Mouse (Mus musculus): ENCODE measurements around the gene Paxbp1. TPM values are rescaled to one million over a fixed set of nuclear protein-coding genes. Genes with fewer than 3 reads are reported as not detected.

Paxbp1 gene
- polyA plus RNA-seq, 1 experiment from 2014 or later, result 54.4 TPM

DNA sequence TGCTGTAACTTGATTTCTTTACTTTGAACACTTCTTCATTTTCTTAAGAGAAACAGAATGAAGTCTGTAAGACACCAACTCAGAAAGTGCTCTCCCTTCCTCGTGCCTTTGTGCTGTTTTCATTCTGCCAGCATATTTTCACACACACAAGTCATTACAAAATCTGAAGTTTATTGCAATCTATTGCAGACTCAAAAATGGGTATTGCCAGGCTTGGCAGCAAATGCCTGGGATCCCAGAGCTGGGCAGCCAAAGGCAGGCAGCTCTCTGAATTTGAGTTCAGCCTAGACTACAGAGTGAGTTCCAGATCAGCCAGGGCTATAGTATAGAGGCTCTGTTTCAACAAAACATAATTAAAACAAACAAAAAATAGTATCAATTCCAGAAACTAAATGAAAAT, 1.7 kb downstream of the Paxbp1 start:
- Histone ChIP-seq H3K27ac (no peak overlapping the region), H3K4me1 (replicated peaks) (peaks cover 19% of the 10 kb centered on the region), H3K9me3 (no peaks in the 10 kb centered on the region), H3K4me3 (peak overlapping the region; percentile 99), H3K36me3 (peaks cover 43% of the 10 kb centered on the region), H3K27me3 (ENCODE audit: insufficient read depth, poor library complexity, severe bottlenecking) (no peaks in the 10 kb centered on the region; the same call in 1 of the 2 replicates)
- WGBS, result 75% methylated on average over 1 of the region's 1 CpGs
- DNase-seq (ENCODE audit: low spot score), result no peak

GRCm38 (mm10) chr16:91035866-91036265, 8.5 kb downstream of the Paxbp1 start:
- H3K4me3 ChIP-seq, result no peak overlapping the region
- no peaks in the 10 kb centered on the region for H3K9me3 ChIP-seq
- H3K27ac ChIP-seq, result no peak overlapping the region
- WGBS, result 93% methylated on average over 10 of the region's 10 CpGs
- DNase-seq (ENCODE audit: low spot score), result no peak
- peaks cover 98% of the 10 kb centered on the region for H3K36me3 ChIP-seq
- H3K27me3 ChIP-seq (ENCODE audit: insufficient read depth, poor library complexity, severe bottlenecking), result no peaks in the 10 kb centered on the region
- H3K4me1 ChIP-seq (replicated peaks), result no peaks in the 10 kb centered on the region

DNA sequence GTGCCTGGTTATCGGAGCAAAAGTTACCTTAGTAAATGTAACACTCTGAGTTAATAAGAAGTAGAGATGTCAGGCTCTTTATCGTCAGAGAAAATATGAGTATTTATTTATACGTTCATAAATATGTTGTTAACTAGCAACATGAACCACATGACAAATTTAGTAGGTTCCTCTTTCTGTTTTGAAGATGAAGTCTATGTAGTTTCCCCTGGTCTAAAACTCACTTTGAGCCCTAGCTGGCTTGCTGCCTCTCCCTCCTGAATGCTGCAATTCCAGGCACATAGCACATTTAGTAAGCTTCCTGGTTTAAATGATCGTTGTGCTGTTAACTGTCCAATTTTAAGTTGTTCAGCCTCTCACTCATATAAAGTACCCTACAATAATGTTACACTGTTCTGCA, 13.6 kb downstream of the Paxbp1 start:
- Histone ChIP-seq H3K27ac (no peak overlapping the region), H3K4me1 (replicated peaks) (no peaks in the 10 kb centered on the region), H3K4me3 (no peak overlapping the region), H3K27me3 (ENCODE audit: insufficient read depth, poor library complexity, severe bottlenecking) (no peaks in the 10 kb centered on the region), H3K36me3 (peaks cover 94% of the 10 kb centered on the region), H3K9me3 (no peaks in the 10 kb centered on the region)
- DNase-seq (ENCODE audit: low spot score), result no peak
- WGBS, result 97% methylated on average over 4 of the region's 4 CpGs

DNA sequence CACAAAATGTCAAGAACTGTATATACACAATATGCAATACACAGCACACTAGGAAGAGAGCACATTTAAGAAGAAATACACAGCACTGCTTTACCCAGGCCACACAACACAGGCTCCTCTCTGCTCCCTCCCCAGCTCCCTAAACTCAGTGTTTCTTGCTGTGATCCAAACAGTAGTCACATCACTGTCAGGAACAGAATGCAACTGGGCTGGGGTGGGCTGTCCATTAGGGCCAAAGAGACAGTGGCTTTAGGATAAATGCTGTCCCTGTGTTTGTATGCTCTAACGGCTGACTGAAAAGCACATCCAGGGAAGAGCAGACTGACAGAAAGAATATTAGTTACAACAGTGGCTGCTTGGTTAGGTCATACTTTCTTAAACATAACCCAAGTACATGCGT, 14.4 kb downstream of the Paxbp1 start:
- no peaks in the 10 kb centered on the region for H3K27me3 ChIP-seq (ENCODE audit: insufficient read depth, poor library complexity, severe bottlenecking)
- H3K4me3 ChIP-seq, result no peak overlapping the region
- DNase-seq (ENCODE audit: low spot score), result no peak
- WGBS, result 89% methylated on average over 2 of the region's 2 CpGs
- H3K9me3 ChIP-seq, result no peaks in the 10 kb centered on the region
- no peak overlapping the region for H3K27ac ChIP-seq
- H3K4me1 ChIP-seq (replicated peaks), result no peaks in the 10 kb centered on the region
- H3K36me3 ChIP-seq, result peaks cover 96% of the 10 kb centered on the region

GRCm38 (mm10) chr16:91029161-91029743, 15.1 kb downstream of the Paxbp1 start:
- Histone ChIP-seq H3K36me3 (peaks cover 96% of the 10 kb centered on the region), H3K9me3 (no peaks in the 10 kb centered on the region), H3K4me3 (no peak overlapping the region), H3K27me3 (ENCODE audit: insufficient read depth, poor library complexity, severe bottlenecking) (no peaks in the 10 kb centered on the region), H3K4me1 (replicated peaks) (no peaks in the 10 kb centered on the region), H3K27ac (no peak overlapping the region)
- no peak for DNase-seq (ENCODE audit: low spot score)
- 94% methylated on average over 8 of the region's 8 CpGs for WGBS

GRCm38 (mm10) chr16:91026290-91026689, 18.1 kb downstream of the Paxbp1 start:
- no peak overlapping the region for H3K27ac ChIP-seq
- DNase-seq (ENCODE audit: low spot score), result no peak
- H3K4me1 ChIP-seq (replicated peaks), result no peaks in the 10 kb centered on the region
- WGBS, result 90% methylated on average over 4 of the region's 4 CpGs
- H3K9me3 ChIP-seq, result peaks cover 4% of the 10 kb centered on the region; the same call in 1 of the 2 replicates
- no peak overlapping the region for H3K4me3 ChIP-seq
- no peaks in the 10 kb centered on the region for H3K27me3 ChIP-seq (ENCODE audit: insufficient read depth, poor library complexity, severe bottlenecking)
- H3K36me3 ChIP-seq, result peaks cover 96% of the 10 kb centered on the region

DNA sequence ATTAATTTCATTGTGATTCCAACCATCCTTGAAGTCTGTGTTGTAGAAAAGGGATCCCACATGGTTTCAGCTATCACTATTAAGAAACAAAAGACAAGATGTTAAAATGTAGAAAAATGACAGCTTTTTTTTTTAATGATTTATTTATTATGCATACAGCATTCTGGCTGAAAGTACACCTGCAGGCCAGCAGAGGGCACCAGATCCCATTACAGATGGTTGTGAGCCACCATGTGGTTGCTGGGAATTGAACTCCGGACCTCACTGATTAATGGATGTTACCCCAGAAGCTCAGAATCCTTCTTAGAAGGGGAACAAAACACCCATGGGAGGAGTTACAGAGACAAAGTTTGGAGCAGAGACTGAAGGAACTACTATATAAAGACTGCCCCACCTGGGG, 21.0 kb downstream of the Paxbp1 start:
- 91% methylated on average over 1 of the region's 1 CpGs for WGBS
- Histone ChIP-seq H3K27ac (no peak overlapping the region), H3K9me3 (peaks cover 4% of the 10 kb centered on the region; the same call in 1 of the 2 replicates), H3K36me3 (peaks cover 99% of the 10 kb centered on the region), H3K4me1 (replicated peaks) (no peaks in the 10 kb centered on the region), H3K27me3 (ENCODE audit: insufficient read depth, poor library complexity, severe bottlenecking) (no peaks in the 10 kb centered on the region), H3K4me3 (no peak overlapping the region)
- DNase-seq (ENCODE audit: low spot score), result no peak

- Histone ChIP-seq H3K4me3 (no peak overlapping the region), H3K4me1 (replicated peaks) (no peaks in the 10 kb centered on the region), H3K9me3 (peaks cover 4% of the 10 kb centered on the region; the same call in 1 of the 2 replicates), H3K27ac (no peak overlapping the region), H3K27me3 (ENCODE audit: insufficient read depth, poor library complexity, severe bottlenecking) (no peaks in the 10 kb centered on the region), H3K36me3 (peaks cover 99% of the 10 kb centered on the region)
- DNase-seq (ENCODE audit: low spot score), result no peak
- WGBS, result 95% methylated on average over 10 of the region's 10 CpGs
These were observed 23.4 kb downstream of the Paxbp1 start for GRCm38 (mm10) chr16:91020842-91021483.

DNA sequence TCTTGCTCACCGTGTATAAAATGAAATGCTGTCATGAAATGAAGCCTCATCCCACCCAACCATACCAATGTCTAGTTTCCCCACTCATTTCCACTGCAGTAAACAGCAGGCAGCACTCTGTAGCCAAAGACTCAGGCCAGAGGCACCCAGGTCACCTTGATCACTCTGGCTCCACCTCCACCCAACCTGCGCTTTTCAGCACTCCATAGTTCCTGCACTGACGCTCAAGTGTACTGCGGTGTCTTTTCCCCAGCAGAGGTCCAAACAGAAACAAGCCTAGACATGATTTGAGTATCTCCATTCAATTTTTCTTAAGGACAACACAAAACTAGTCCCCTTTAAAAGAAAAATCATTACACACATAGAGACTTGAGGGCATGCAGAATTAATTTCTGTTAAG, 24.9 kb downstream of the Paxbp1 start:
- H3K9me3 ChIP-seq, result peaks cover 4% of the 10 kb centered on the region; the same call in 1 of the 2 replicates
- WGBS, result 96% methylated on average over 4 of the region's 4 CpGs
- peaks cover 99% of the 10 kb centered on the region for H3K36me3 ChIP-seq
- no peak for DNase-seq (ENCODE audit: low spot score)
- H3K4me1 ChIP-seq (replicated peaks), result no peaks in the 10 kb centered on the region
- no peak overlapping the region for H3K4me3 ChIP-seq
- H3K27ac ChIP-seq, result no peak overlapping the region
- H3K27me3 ChIP-seq (ENCODE audit: insufficient read depth, poor library complexity, severe bottlenecking), result no peaks in the 10 kb centered on the region

DNA sequence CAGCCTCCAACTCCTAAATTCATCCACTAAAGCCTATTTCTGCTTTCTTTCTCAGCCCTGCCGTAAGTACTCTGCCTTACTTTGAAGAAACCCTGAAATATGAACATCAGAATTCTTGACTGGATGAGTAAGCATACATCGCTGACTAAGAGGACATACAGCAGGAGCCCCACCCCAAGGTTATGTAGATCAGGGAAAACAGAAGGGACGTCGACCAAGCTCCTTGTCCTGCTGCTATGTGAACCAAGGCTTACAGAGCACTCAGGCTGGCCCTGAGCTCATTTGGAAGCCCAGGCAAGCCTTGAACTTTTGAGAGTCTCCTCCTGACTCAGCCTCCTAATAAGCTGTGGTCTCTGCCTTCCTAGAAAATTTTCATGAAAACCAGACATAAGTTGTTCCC, 28.6 kb downstream of the Paxbp1 start:
- Histone ChIP-seq H3K27me3 (ENCODE audit: insufficient read depth, poor library complexity, severe bottlenecking) (no peaks in the 10 kb centered on the region), H3K9me3 (no peaks in the 10 kb centered on the region), H3K36me3 (peaks cover 75% of the 10 kb centered on the region)

DNA sequence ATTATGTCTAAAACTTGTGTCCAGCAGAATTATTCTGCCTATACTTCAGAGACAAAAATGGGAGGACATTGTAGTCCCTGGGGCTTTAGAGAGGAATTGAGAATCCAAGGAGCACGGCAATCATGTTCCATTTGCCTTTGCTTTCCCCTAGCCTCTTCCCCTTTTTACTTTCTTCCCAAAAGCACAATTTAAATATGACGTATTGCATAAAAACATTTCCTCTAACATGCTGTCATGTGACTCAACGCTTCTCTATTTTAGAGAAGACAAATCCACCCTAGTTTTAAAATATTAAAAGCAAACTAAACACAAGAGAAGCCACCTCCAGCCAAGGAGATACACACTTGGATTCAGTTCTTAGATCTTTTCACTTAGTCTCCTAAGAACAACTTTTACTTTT, 32.5 kb downstream of the Paxbp1 start:
- peak overlapping the region; percentile 68 for H3K4me3 ChIP-seq
- H3K4me1 ChIP-seq (replicated peaks), result peaks cover 21% of the 10 kb centered on the region
- H3K27me3 ChIP-seq (ENCODE audit: insufficient read depth, poor library complexity, severe bottlenecking), result no peaks in the 10 kb centered on the region
- no peak for DNase-seq (ENCODE audit: low spot score)
- H3K27ac ChIP-seq, result peak overlapping the region; percentile 92
- H3K36me3 ChIP-seq, result peaks cover 41% of the 10 kb centered on the region
- 50% methylated on average over 3 of the region's 3 CpGs for WGBS
- no peaks in the 10 kb centered on the region for H3K9me3 ChIP-seq

More for the DNA sequence above, 28.6 kb downstream of the Paxbp1 start:
- H3K4me1 ChIP-seq (replicated peaks), result peaks cover 11% of the 10 kb centered on the region; the same call in 1 of the 2 replicates
- no peak overlapping the region for H3K4me3 ChIP-seq
- no peak overlapping the region for H3K27ac ChIP-seq
- WGBS, result 91% methylated on average over 4 of the region's 4 CpGs
- DNase-seq (ENCODE audit: low spot score), result no peak

DNA sequence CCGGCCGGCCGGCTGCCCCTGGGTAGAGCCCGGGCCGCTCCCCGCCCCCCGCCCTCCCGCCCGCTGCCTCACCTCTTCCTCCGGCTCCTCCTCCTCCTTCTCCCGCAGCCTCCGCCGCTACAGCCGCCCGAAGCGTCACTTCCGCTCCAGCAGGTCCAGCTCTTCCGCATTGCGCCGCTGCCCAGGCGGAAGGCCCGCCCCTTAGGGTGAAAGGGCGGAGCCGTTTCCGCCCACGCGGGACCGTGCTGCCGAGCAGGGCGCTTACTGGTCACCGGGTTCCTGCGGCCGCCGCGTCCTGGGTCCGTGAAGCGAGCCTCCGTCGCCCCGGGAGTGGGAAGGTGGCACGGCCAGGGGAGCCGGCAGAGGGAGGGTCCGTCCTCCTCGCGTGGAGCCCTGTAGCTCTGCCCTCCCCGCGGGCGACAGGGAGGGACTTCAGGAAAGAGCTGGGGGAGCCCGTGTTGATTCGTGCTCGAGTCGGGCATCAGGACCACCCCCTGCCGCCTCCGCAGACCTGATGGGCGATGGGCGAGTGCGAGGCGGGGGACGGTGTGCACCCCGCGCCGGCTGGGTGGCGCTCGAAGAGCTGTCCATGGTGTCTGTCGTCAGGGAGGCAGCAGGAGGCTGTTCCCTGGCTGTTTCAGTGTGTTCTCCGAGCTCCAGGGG, 33.2 kb downstream of the Paxbp1 start, which contains the start of gene Synj1:
TSS of gene Synj1 (minus strand) at position 288 of the 663 bp plus-strand sequence.
- Histone ChIP-seq H3K27me3 (ENCODE audit: insufficient read depth, poor library complexity, severe bottlenecking) (no peaks in the 10 kb centered on the region), H3K9me3 (no peaks in the 10 kb centered on the region), H3K36me3 (peaks cover 34% of the 10 kb centered on the region), H3K4me3 (peak within 1 kb of the TSS; percentile 68), H3K4me1 (replicated peaks) (peaks cover 21% of the 10 kb centered on the region), H3K27ac (peak within 1 kb of the TSS; percentile 92)
- under 1% methylated on average over 66 of the region's 66 CpGs for WGBS
- DNase-seq (ENCODE audit: low spot score), result peak; percentile 91

DNA sequence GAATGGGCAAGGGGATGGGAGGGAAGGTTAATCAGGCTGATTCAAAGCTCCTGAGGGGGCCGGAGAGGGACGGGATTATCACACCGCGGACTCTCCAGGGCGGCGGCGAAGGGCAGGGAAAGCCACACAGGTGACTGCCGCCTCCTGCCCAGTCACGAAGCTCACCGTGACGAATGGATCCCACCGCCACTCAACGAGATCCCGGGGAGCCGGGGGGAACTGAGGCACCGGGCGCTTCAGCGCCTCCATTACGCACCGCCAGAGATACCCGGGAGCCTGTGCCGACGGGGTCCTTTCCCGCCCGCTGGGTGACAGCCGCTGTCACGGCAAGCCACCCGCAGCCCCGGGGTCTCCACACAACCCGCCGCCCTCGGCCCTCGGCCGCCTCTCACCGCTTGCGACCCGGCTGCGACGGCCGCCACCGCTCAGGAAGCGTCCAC, 33.7 kb downstream of the Paxbp1 start:
- WGBS, result under 1% methylated on average over 42 of the region's 42 CpGs
- H3K27ac ChIP-seq, result peak overlapping the region; percentile 92
- no peak for DNase-seq (ENCODE audit: low spot score)
- H3K27me3 ChIP-seq (ENCODE audit: insufficient read depth, poor library complexity, severe bottlenecking), result no peaks in the 10 kb centered on the region
- peaks cover 21% of the 10 kb centered on the region for H3K4me1 ChIP-seq (replicated peaks)
- H3K4me3 ChIP-seq, result peak overlapping the region; percentile 68
- peaks cover 28% of the 10 kb centered on the region for H3K36me3 ChIP-seq
- H3K9me3 ChIP-seq, result no peaks in the 10 kb centered on the region

Data from hindbrain, embryonic 10.5 days (tissue).